Mouse (Mus musculus) gastrocnemius, postnatal 36 days (tissue): ENCODE data around the gene Gbp5. TPM values are rescaled to one million over a fixed set of nuclear protein-coding genes. Genes with fewer than 3 reads are reported as not detected.

Experiments used
- DNase-seq, 2 experiments: peaks; one replicate each; pipeline ENCODE4 v3.0.0; 2022
- intact Hi-C: fragments of 180-260 bp; cut with DNase I; formaldehyde crosslinking; loops from one replicate; pipeline ENCODE4 v1.15.1; 2025
- long read RNA-seq, 2 experiments: library from polyadenylated mRNA; stranded (forward); transcript quantifications; one replicate each; pipeline ENCODE4 v2.0.0; 2021
- total RNA-seq, 2 experiments: library from RNA; stranded (reverse); gene quantifications; 2 replicates each; pipeline ENCODE4 v1.2.3; 2021

Gbp5 gene
- total RNA-seq: 1 to 10 TPM; 1.9 to 3.6 TPM
- long read RNA-seq, experiment 1: 0 reads
- long read RNA-seq, experiment 2, partial matches to known transcripts: 0 of 1 reads
- long read RNA-seq, experiment 2, other reads (novel, unspliced or antisense): 1 of 1 reads

GRCm38 (mm10) chr3:142493536-142494061, at the start of gene Gbp5:
Gene Gbp5, plus strand, starts transcription at chr3:142493978.
- DNase-seq: peak; percentile 58 to 64
- intact Hi-C loops: loop anchor here (5.0 kb wide), 2 partner anchors 154 to 209 kb away; partner anchors contain the start of gene Kyat3

GRCm38 (mm10) chr3:142454198-142454597, 39.6 kb upstream of the Gbp5 start:
- intact Hi-C loops: no loop called here
- DNase-seq: no peak

GRCm38 (mm10) chr3:142459241-142459640, 34.5 kb upstream of the Gbp5 start:
- intact Hi-C loops: no loop called here
- DNase-seq: no peak

GRCm38 (mm10) chr3:142462764-142463751, 30.7 kb upstream of the Gbp5 start:
- intact Hi-C loops: no loop called here
- DNase-seq: no peak

- intact Hi-C loops: loop anchor here (5.0 kb wide), 1 partner anchor 177 kb away; no protein-coding TSS in a partner anchor
- no peak for DNase-seq
Observed at GRCm38 (mm10) chr3:142474349-142474983, 19.3 kb upstream of the Gbp5 start.

GRCm38 (mm10) chr3:142475913-142476312, 17.9 kb upstream of the Gbp5 start:
- intact Hi-C loops: loop anchor here (2.0 to 5.0 kb wide), 2 partner anchors 193 to 614 kb away; no protein-coding TSS in a partner anchor
- DNase-seq: peak in 1 of 2 experiments; percentile 41

GRCm38 (mm10) chr3:142477866-142478265, 15.9 kb upstream of the Gbp5 start:
- DNase-seq: no peak
- intact Hi-C loops: loop anchor here (2.0 to 5.0 kb wide), 2 partner anchors 195 to 616 kb away; no protein-coding TSS in a partner anchor

GRCm38 (mm10) chr3:142478360-142478759, 15.4 kb upstream of the Gbp5 start:
- intact Hi-C loops: loop anchor here (5.0 kb wide), 1 partner anchor 616 kb away; no protein-coding TSS in a partner anchor
- DNase-seq: no peak

- peak; percentile 27 to 69 for DNase-seq
- intact Hi-C loops: loop anchor here (1.0 to 5.0 kb wide), 3 partner anchors 71 to 212 kb away; partner anchors contain the start of gene Kyat3
Observed at GRCm38 (mm10) chr3:142490465-142490864, 3.3 kb upstream of the Gbp5 start.

GRCm38 (mm10) chr3:142495146-142495655, 1.4 kb downstream of the Gbp5 start:
- DNase-seq: no peak
- intact Hi-C loops: no loop called here

GRCm38 (mm10) chr3:142496113-142497101, 2.6 kb downstream of the Gbp5 start:
- intact Hi-C loops: no loop called here
- no peak for DNase-seq

- no peak for DNase-seq
- intact Hi-C loops: no loop called here
Observed at GRCm38 (mm10) chr3:142497123-142497841, 3.5 kb downstream of the Gbp5 start.

GRCm38 (mm10) chr3:142498941-142499340, 5.2 kb downstream of the Gbp5 start:
- no peak for DNase-seq
- intact Hi-C loops: no loop called here

- intact Hi-C loops: no loop called here
Observed at GRCm38 (mm10) chr3:142528116-142528515, 34.3 kb downstream of the Gbp5 start.

GRCm38 (mm10) chr3:142529597-142529996, 35.8 kb downstream of the Gbp5 start:
- DNase-seq: no peak
- intact Hi-C loops: no loop called here

More at GRCm38 (mm10) chr3:142528116-142528515, 34.3 kb downstream of the Gbp5 start:
- no peak for DNase-seq

- DNase-seq: peak; percentile 37 to 40
- intact Hi-C loops: no loop called here
Observed at GRCm38 (mm10) chr3:142530087-142530953, 36.5 kb downstream of the Gbp5 start, which contains the start of gene Gbp7. Gene Gbp7, plus strand, starts transcription at chr3:142530342.

- intact Hi-C loops: no loop called here
- no peak for DNase-seq
Observed at GRCm38 (mm10) chr3:142531595-142531994, 37.8 kb downstream of the Gbp5 start.
